Mouse (Mus musculus) forebrain, embryonic 15.5 days (tissue): ENCODE results near the gene Golph3. TPM values are rescaled to one million over a fixed set of nuclear protein-coding genes. Genes with fewer than 3 reads are reported as not detected.

Experiments used
- ATAC-seq: fragments of 200-750 bp; cut with Nextera tagmentation; replicated peaks from 2 replicates; pipeline ENCODE4 v1.8.0; 2017; ENCODE audit warnings: mild to moderate bottlenecking, moderate TSS enrichment, moderate library complexity
- H3K27ac ChIP-seq: fragments of 300-500 bp; sonication (generic); replicated peaks from 2 replicates; pipeline ENCODE4 v1.5.1; 2015; ENCODE audit warnings: mild to moderate bottlenecking, inconsistent platforms
- H3K27me3 ChIP-seq: fragments of 300-500 bp; sonication (generic); 2 replicates; pipeline ENCODE4 v1.6.1; 2015; ENCODE audit warnings: inconsistent platforms
- H3K36me3 ChIP-seq: fragments of 300-500 bp; sonication (generic); 2 replicates; pipeline ENCODE4 v1.6.1; 2015; ENCODE audit warnings: mild to moderate bottlenecking, inconsistent platforms
- H3K4me1 ChIP-seq: fragments of 300-500 bp; sonication (generic); 2 replicates; pipeline ENCODE4 v1.6.1; 2015; ENCODE audit warnings: inconsistent platforms
- H3K4me2 ChIP-seq: fragments of 300-500 bp; sonication (generic); replicated peaks from 2 replicates; pipeline ENCODE4 v1.6.1; 2015; ENCODE audit warnings: mild to moderate bottlenecking, inconsistent platforms
- H3K4me3 ChIP-seq: fragments of 300-500 bp; sonication (generic); 2 replicates; pipeline ENCODE4 v1.5.1; 2015; ENCODE audit warnings: mild to moderate bottlenecking, inconsistent platforms
- H3K9ac ChIP-seq: fragments of 300-500 bp; sonication (generic); replicated peaks from 2 replicates; pipeline ENCODE4 v1.6.1; 2015; ENCODE audit warnings: mild to moderate bottlenecking, inconsistent platforms
- H3K9me3 ChIP-seq: fragments of 300-500 bp; sonication (generic); 2 replicates; pipeline ENCODE4 v1.6.1; 2016; ENCODE audit warnings: inconsistent platforms
- WGBS: fragments of 180-500 bp; shearing (Covaris S2); methylation state at CpG from one replicate; pipeline ENCODE4 v1.1.7; 2015; ENCODE audit warnings: mixed read lengths; 5-methylcytosine and 5-hydroxymethylcytosine counted together
- polyA plus RNA-seq: library from polyadenylated mRNA; unstranded; fragments of >200 nt; fragmentation: Nextera tagmentation; extraction: Ambion mirVana; gene quantifications from 2 replicates; pipeline ENCODE4 v1.2.1, GENCODE M21; 2015

Gene Golph3
- polyA plus RNA-seq, 1 experiment from 2014 or later, result 74.2 TPM

DNA sequence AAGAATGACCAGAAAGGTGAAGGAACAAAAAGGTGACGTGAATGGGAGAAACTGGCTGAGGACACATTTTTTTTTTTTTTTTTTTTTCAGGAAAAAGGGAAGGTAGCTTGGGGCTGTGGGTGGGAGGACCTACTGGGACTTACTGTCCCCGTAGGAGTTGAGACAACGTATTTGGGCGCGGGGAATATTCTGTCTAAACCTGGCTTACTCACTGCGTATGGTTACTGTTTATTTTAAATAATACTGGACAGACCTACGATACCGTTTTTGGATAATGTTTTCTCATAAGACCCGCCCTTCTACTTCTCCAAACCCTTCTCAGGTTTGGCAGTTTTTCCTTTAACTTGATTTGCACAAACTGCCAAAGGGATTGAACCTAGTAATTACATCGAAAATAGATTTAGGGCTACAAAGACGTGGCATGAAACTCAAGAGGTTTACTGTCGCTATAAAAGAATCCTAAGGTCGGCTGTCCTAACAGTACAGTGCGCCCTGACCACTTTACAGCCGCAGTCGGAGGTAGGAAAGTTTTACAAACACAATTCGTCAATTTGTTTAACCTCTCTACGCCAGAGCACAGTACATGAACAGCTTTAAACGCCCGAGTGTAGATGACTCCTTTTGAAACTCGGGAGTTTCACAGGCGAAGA is 684 bp upstream of the Golph3 start:
- Histone ChIP-seq H3K4me3 (peak overlapping the region; percentile 93), H3K27me3 (peaks cover 4% of the 10 kb centered on the region; the same call in 1 of the 2 replicates), H3K9ac (peak overlapping the region; percentile 91), H3K4me1 (peaks cover 26% of the 10 kb centered on the region), H3K36me3 (no peaks in the 10 kb centered on the region), H3K4me2 (peak overlapping the region; percentile 65), H3K9me3 (no peaks in the 10 kb centered on the region), H3K27ac (peak overlapping the region; percentile 94; the same call in 1 of the 2 replicates)
- 6% methylated on average over 22 of the region's 22 CpGs for WGBS
- no peak for ATAC-seq

DNA sequence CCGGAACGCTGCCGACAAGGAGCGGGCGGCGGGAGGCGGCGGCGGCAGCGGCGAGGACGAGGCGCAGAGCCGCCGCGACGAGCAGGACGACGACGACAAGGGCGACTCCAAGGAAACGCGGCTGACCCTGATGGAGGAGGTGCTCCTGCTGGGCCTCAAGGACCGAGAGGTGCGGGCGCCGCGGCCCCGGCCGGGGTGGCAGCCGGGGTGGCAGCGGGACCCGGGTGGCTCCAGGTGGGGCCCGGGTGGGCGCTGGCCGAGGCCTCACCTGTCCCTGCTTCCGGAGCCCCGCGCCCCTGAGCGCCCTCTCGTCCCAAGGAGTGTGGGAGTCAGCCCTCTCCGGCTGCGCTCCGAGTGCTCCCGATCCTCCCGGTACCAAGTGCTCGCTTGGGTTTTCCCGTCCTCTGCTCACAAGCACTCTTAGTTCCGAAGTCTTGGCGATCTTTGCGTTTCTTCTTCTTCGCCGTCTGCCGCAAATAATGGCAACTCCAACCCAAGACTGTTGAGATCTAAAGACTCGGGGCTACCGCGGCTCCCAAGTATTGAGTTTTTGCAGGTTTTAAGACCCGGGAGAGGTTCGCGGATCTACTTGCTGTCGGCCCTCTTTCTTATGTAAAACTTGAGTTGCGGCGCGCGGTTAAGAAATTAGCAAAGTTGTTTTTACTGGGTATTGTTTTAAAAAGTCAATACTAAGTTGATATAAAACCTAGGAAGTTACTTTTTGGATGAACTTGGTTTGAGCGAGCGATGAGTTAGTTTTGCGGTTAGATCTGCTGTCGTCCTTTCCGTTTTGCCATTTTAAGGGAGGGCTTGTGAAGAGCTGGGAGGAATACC is 755 bp downstream of the Golph3 start, which contains the start of gene 1810049J17Rik:
TSS of gene 1810049J17Rik (minus strand) at position 112 of the 834 bp plus-strand sequence.
- H3K36me3 ChIP-seq, result no peaks in the 10 kb centered on the region
- H3K9ac ChIP-seq, result peak within 1 kb of the TSS; percentile 91
- peaks cover 30% of the 10 kb centered on the region for H3K4me1 ChIP-seq
- peak; percentile 47 for ATAC-seq
- H3K27me3 ChIP-seq, result peaks cover 4% of the 10 kb centered on the region; the same call in 1 of the 2 replicates
- H3K9me3 ChIP-seq, result no peaks in the 10 kb centered on the region
- H3K4me2 ChIP-seq, result peak within 1 kb of the TSS; percentile 65
- peak within 1 kb of the TSS; percentile 93 for H3K4me3 ChIP-seq
- H3K27ac ChIP-seq, result peak within 1 kb of the TSS; percentile 94
- WGBS, result under 1% methylated on average over 60 of the region's 70 CpGs

DNA sequence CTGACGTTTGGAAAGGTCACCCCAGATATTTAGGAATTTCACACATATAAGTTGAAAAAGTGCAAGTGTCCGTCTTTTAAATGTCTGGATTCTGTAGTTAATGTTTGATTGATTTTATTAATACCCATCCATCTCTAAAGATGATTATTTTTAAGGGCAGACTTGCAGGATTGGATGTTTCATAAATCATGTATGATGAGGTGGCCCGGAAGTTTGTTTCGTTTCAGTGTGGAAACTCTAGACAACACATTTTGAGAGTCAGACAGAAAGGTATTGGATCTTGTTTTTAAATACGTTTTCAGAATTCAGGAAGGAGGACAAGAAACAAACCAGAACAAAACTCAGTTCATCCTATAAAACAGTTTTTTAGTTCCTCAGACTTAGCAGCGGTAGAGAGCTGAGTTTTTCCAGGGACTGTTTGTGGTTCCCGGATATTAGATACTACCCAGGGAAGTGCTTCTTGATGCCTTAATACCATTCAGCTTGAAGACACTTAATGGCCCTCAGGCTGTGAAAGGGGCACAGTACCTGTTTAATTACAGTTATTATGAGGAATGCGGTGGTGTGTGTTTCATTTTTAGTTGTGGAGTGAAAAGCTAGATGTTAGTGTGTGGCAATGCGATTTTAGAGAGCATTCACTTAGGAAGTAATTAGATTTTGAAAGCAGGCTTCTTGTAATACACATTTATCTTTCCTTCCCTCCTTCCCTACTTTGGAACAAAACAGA is 1.6 kb downstream of the Golph3 start:
- Histone ChIP-seq H3K36me3 (no peaks in the 10 kb centered on the region), H3K9ac (peak overlapping the region; percentile 91), H3K9me3 (no peaks in the 10 kb centered on the region), H3K4me3 (peak overlapping the region; percentile 93), H3K27me3 (peaks cover 4% of the 10 kb centered on the region; the same call in 1 of the 2 replicates), H3K4me2 (peak overlapping the region; percentile 65), H3K27ac (no peak overlapping the region), H3K4me1 (peaks cover 30% of the 10 kb centered on the region)
- WGBS, result 16% methylated on average over 9 of the region's 9 CpGs
- no peak for ATAC-seq

DNA sequence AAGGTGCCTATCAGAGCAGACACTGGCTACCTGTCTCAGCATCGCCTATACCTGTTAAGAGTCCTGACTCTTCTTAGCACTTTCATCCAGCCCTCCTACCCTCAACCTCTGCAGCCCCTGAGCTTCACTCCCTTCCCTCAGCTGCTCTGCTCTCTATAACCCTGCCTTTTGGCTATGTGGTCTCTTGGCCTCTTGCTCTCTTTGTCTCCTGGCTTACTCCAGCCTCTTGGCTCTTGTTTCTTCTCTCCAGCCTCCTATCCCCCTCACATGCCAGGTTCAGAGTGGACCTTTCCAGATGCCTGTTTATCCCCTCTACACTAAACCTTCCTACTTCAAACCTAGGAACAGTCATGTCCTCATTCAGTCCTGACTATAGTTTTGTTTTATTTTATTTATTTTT is 3.1 kb downstream of the Golph3 start:
- H3K9ac ChIP-seq, result no peak overlapping the region
- H3K4me3 ChIP-seq, result no peak overlapping the region
- peaks cover 30% of the 10 kb centered on the region for H3K4me1 ChIP-seq
- no peaks in the 10 kb centered on the region for H3K9me3 ChIP-seq
- no peak for ATAC-seq
- H3K36me3 ChIP-seq, result no peaks in the 10 kb centered on the region
- no peak overlapping the region for H3K4me2 ChIP-seq
- H3K27me3 ChIP-seq, result peaks cover 4% of the 10 kb centered on the region; the same call in 1 of the 2 replicates
- H3K27ac ChIP-seq, result no peak overlapping the region
- 97% methylated on average over 1 of the region's 1 CpGs for WGBS

- 90% methylated on average over 3 of the region's 3 CpGs for WGBS
- Histone ChIP-seq H3K4me1 (peaks cover 19% of the 10 kb centered on the region), H3K36me3 (no peaks in the 10 kb centered on the region), H3K4me2 (no peak overlapping the region), H3K27ac (peak overlapping the region; percentile 52), H3K9ac (no peak overlapping the region), H3K27me3 (no peaks in the 10 kb centered on the region), H3K4me3 (no peak overlapping the region), H3K9me3 (no peaks in the 10 kb centered on the region)
- no peak for ATAC-seq
Observed at GRCm38 (mm10) chr15:12330389-12330788, 9.1 kb downstream of the Golph3 start.

DNA sequence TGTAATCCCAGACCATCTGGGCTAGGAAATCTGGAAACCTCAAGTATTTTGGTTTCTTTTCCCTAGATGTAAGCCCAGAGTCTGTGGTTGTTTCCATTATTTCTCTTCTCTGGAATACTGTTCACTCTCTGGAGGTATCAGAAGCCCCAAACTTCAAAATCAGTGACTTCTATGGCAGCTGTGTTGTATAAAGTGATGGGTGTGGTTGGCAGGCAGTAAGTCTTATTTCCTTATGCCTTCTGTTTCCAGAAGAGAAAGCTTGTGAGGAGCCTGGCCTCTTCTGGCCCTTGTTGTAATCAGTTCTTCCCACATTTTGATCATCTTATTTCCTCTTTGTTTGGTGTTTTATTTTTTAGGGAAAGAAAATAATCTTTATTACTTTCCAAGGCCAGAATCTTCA is 9.6 kb downstream of the Golph3 start:
- no peaks in the 10 kb centered on the region for H3K27me3 ChIP-seq
- peak overlapping the region; percentile 52 for H3K27ac ChIP-seq
- no peak overlapping the region for H3K9ac ChIP-seq
- no peak overlapping the region for H3K4me3 ChIP-seq
- H3K4me2 ChIP-seq, result no peak overlapping the region
- H3K9me3 ChIP-seq, result no peaks in the 10 kb centered on the region
- no peaks in the 10 kb centered on the region for H3K36me3 ChIP-seq
- peak; percentile 45; the same call in 1 of the 2 replicates for ATAC-seq
- H3K4me1 ChIP-seq, result peaks cover 15% of the 10 kb centered on the region

- Histone ChIP-seq H3K4me2 (no peak overlapping the region), H3K9me3 (no peaks in the 10 kb centered on the region), H3K9ac (no peak overlapping the region), H3K4me1 (peaks cover 14% of the 10 kb centered on the region), H3K27me3 (no peaks in the 10 kb centered on the region), H3K4me3 (no peak overlapping the region), H3K27ac (peak overlapping the region; percentile 52), H3K36me3 (no peaks in the 10 kb centered on the region)
- peak; percentile 30; the same call in 1 of the 2 replicates for ATAC-seq
- 50% methylated on average over 1 of the region's 1 CpGs for WGBS
Observed at GRCm38 (mm10) chr15:12331300-12331699, 10.1 kb downstream of the Golph3 start.

- Histone ChIP-seq H3K27ac (no peak overlapping the region), H3K4me1 (peaks cover 14% of the 10 kb centered on the region), H3K4me3 (no peak overlapping the region), H3K4me2 (no peak overlapping the region), H3K27me3 (no peaks in the 10 kb centered on the region), H3K9me3 (no peaks in the 10 kb centered on the region), H3K9ac (no peak overlapping the region), H3K36me3 (no peaks in the 10 kb centered on the region)
- no peak for ATAC-seq
- 91% methylated on average over 4 of the region's 4 CpGs for WGBS
Observed at GRCm38 (mm10) chr15:12334381-12334780, 13.1 kb downstream of the Golph3 start.

DNA sequence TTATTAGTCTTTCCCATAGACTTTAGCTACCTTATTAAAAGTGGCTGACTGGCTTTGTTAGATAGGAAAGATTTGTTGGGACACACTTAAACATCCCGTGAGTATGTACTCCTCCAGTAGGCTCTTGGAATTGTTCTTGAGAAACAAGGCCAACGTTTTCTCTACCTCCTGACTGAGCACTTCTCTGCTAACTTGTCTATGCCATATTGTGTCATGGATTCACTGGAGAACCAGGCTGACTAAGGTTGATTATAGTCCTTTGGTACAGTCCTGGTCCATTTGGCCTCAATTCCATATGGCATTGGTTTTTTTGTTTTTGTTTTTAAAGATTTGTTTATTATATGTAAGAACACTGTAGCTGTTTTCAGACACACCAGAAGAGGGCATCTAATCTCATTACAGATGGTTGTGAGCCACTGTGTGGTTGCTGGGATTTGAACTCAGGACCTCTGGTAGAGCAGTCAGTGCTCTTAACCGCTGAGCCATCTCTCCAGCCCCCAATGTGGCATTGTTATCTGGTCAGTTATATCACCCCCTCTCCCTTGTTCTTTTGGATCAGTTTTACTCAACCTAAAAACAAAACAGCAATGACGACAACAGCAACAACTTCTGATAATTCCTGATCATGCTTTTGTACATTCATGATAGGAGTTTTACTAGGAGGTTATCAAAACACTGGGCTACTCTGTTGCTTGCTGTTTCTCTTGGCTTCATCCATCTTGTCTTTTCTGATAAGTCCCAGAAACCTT is 16.0 kb downstream of the Golph3 start:
- Histone ChIP-seq H3K9me3 (no peaks in the 10 kb centered on the region), H3K27ac (no peak overlapping the region), H3K4me2 (no peak overlapping the region), H3K4me3 (no peak overlapping the region), H3K9ac (no peak overlapping the region), H3K27me3 (no peaks in the 10 kb centered on the region), H3K4me1 (peaks cover 8% of the 10 kb centered on the region; the same call in 1 of the 2 replicates), H3K36me3 (no peaks in the 10 kb centered on the region)
- 88% methylated on average over 4 of the region's 4 CpGs for WGBS
- no peak for ATAC-seq

DNA sequence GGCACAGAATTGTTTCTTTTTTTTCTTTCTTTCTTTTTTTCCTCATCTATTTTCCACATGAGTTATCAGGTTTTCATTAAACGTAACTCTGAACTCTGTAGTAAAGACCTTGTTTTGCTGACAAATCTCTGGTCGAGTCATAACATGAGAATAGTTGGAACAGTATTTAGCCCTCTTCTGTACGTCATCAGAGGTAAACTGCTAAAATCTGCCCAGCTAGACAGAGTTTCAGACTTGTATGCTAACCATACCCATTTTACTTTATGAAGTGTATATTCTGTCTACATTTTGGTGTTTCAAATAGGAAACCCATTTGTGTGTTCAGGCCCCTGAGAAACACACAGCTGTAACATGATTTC is 16.5 kb downstream of the Golph3 start:
- no peak overlapping the region for H3K9ac ChIP-seq
- no peak overlapping the region for H3K4me3 ChIP-seq
- no peaks in the 10 kb centered on the region for H3K27me3 ChIP-seq
- H3K36me3 ChIP-seq, result 0 out of 2 replicates have a peak, but pooled peaks cover under 1% of the 10 kb centered on the region
- ATAC-seq, result no peak
- no peaks in the 10 kb centered on the region for H3K9me3 ChIP-seq
- 59% methylated on average over 3 of the region's 3 CpGs for WGBS
- no peak overlapping the region for H3K27ac ChIP-seq
- no peak overlapping the region for H3K4me2 ChIP-seq
- H3K4me1 ChIP-seq, result peaks cover 8% of the 10 kb centered on the region; the same call in 1 of the 2 replicates
